Mouse (Mus musculus): ENCODE measurements around the gene Phf21a.
A peak's percentile ranks its signal among the peaks of the same experiment; 100 is the strongest.

The Phf21a gene

GRCm38 (mm10) chr2:92182981-92183501 is 90.1 kb downstream of the Phf21a start:
- DNase-seq, result peak; percentile 88

GRCm38 (mm10) chr2:92183613-92184076 is 90.7 kb downstream of the Phf21a start:
- DNase-seq, result peak; percentile 96

- peak; percentile 73 for DNase-seq
Observed at GRCm38 (mm10) chr2:92184077-92184921, 91.4 kb downstream of the Phf21a start.

GRCm38 (mm10) chr2:92185062-92185765 is 92.3 kb downstream of the Phf21a start:
- peak; percentile 61 for DNase-seq

GRCm38 (mm10) chr2:92185766-92186450 is 93.0 kb downstream of the Phf21a start:
- DNase-seq, result no peak

GRCm38 (mm10) chr2:92187061-92187460 is 94.1 kb downstream of the Phf21a start:
- DNase-seq, result peak; percentile 43

GRCm38 (mm10) chr2:92188744-92189143 is 95.8 kb downstream of the Phf21a start:
- DNase-seq, result no peak

GRCm38 (mm10) chr2:92190960-92191359 is 98.0 kb downstream of the Phf21a start:
- no peak for DNase-seq

GRCm38 (mm10) chr2:92191826-92192581 is 99.1 kb downstream of the Phf21a start:
- peak; percentile 64 for DNase-seq

GRCm38 (mm10) chr2:92198126-92198525 is 105.2 kb downstream of the Phf21a start:
- no peak for DNase-seq

GRCm38 (mm10) chr2:92198747-92199146 is 105.8 kb downstream of the Phf21a start:
- no peak for DNase-seq

- no peak for DNase-seq
Observed at GRCm38 (mm10) chr2:92199562-92200286, 106.8 kb downstream of the Phf21a start.

- DNase-seq, result no peak
Observed at GRCm38 (mm10) chr2:92202319-92203040, 109.6 kb downstream of the Phf21a start.

GRCm38 (mm10) chr2:92205010-92205639 is 112.2 kb downstream of the Phf21a start:
- DNase-seq, result no peak

GRCm38 (mm10) chr2:92210409-92210808 is 117.5 kb downstream of the Phf21a start:
- no peak for DNase-seq

GRCm38 (mm10) chr2:92221431-92221830 is 128.5 kb downstream of the Phf21a start:
- DNase-seq, result no peak

- DNase-seq, result no peak
Observed at GRCm38 (mm10) chr2:92225592-92225991, 132.7 kb downstream of the Phf21a start.

- DNase-seq, result no peak
Observed at GRCm38 (mm10) chr2:92229973-92230372, 137.1 kb downstream of the Phf21a start.

GRCm38 (mm10) chr2:92231706-92232105 is 138.8 kb downstream of the Phf21a start:
- no peak for DNase-seq

GRCm38 (mm10) chr2:92234768-92235332 is 141.9 kb downstream of the Phf21a start:
- no peak for DNase-seq
